Comparison of ENCODE assay signal across 11 mouse cellular contexts in genomic region chr11:78968121-78968520, GRCm38 (mm10). TPM values are rescaled to one million over a fixed set of nuclear protein-coding genes. Genes with fewer than 3 reads are reported as not detected.
"Had no signal": no experiment of that assay in that cellular context is flagged by ENCODE, and none has a peak within 500 bp of the region (broad histone marks: within the 10 kb centered on the region; RNA-seq: fewer than 3 reads in every experiment).

No protein-coding gene starts in this region.

- H3K27ac ChIP-seq: limb, embryonic 10.5 days; limb, embryonic 13.5 days; liver, embryonic 14.5 days; midbrain, embryonic 10.5 days; neural tube, embryonic 12.5 days; neural tube, embryonic 15.5 days; stomach, postnatal 0 days had no signal

- H3K27me3 ChIP-seq: limb, embryonic 13.5 days; megakaryocyte, embryonic 14.5 days; neural tube, embryonic 12.5 days; neural tube, embryonic 15.5 days had no signal

- H3K9ac ChIP-seq: limb, embryonic 13.5 days; liver, embryonic 14.5 days; liver, postnatal 0 days; lung, embryonic 14.5 days; neural tube, embryonic 12.5 days; neural tube, embryonic 15.5 days had no signal

- H3K36me3 ChIP-seq: limb, embryonic 10.5 days; limb, embryonic 13.5 days; midbrain, embryonic 10.5 days; neural tube, embryonic 12.5 days; neural tube, embryonic 15.5 days had no signal

- H3K4me3 ChIP-seq: limb, embryonic 10.5 days; limb, embryonic 13.5 days; megakaryocyte, embryonic 14.5 days; midbrain, embryonic 10.5 days; neural tube, embryonic 12.5 days; neural tube, embryonic 15.5 days had no signal

- H3K4me2 ChIP-seq: limb, embryonic 13.5 days; lung, embryonic 14.5 days; neural tube, embryonic 12.5 days; neural tube, embryonic 15.5 days had no signal

- H3K9me3 ChIP-seq: limb, embryonic 10.5 days; limb, embryonic 13.5 days; megakaryocyte, embryonic 14.5 days; midbrain, embryonic 10.5 days; neural tube, embryonic 12.5 days; neural tube, embryonic 15.5 days had no signal

- ATAC-seq: lung, postnatal 0 days had no signal

RNA-seq across cellular contexts. Expression of gene Nos2, which starts 47.5 kb away (rescaled TPM):
- polyA plus RNA-seq: liver, postnatal 0 days had no signal
